Mouse (Mus musculus): ENCODE measurements at regions not wholly inside any gene's neighbourhood (a gene's known extent, or its start where the extent isn't known, plus 50 kb on each side); places are given as distances from the start of the nearest gene placed in this dataset.

DNA sequence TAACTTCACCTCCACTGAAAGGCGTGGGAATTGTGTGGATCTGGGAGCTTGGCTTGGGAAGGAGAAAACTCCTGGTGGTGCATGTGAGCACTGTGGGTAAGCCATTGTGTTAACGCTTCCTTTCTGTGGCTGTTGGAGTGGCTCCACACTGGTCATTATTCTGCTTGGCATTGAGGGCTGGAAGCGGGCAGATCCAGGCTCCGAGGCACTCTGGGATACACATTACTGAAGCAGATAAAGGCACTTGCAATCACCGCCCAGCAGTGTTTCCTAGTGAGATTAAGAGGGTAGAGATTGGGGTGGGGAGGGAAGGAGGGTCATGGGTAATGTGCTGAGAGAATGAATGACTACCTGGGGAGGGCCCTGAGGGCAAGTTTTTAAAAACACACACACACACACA, 143.3 kb downstream of the 1500009L16Rik start:
- no peak for TF ChIP-seq CTCF (IDR thresholded peaks at IDR 0.05; ENCODE audit: control insufficient read depth, insufficient read depth, low read length)
- TF ChIP-seq POLR2A (IDR thresholded peaks at IDR 0.05; ENCODE audit: borderline replicate concordance, control insufficient read depth, low read depth, low read length) = no peak

All from bone marrow, adult 2 months (tissue).